Mouse (Mus musculus) CH12.LX (cell line): Measurements from ENCODE around the gene Prkar2a. TPM values are rescaled to one million over a fixed set of nuclear protein-coding genes. Genes with fewer than 3 reads are reported as not detected.

Experiments used
- DNase-seq: peaks from one replicate; pipeline ENCODE4 v3.0.0-alpha.2; 2013; ENCODE audit errors: extremely low read depth
- H3K27ac ChIP-seq: 2 replicates; pipeline ENCODE4 v1.5.1; 2012; ENCODE audit warnings: low read depth, mild to moderate bottlenecking, control low read depth, moderate library complexity; ENCODE audit not compliant: insufficient read depth
- H3K27me3 ChIP-seq: replicated peaks from 2 replicates; pipeline ENCODE3; 2012; ENCODE audit warnings: inconsistent platforms
- H3K36me3 ChIP-seq, 2 experiments: replicated peaks in 1 of 2; 2 replicates each; pipeline versions ENCODE3 to v1.6.1; 2012; ENCODE audit warnings: inconsistent platforms in 1 of 2, low read length in 1 of 2, mild to moderate bottlenecking in 1 of 2, mixed read lengths in 1 of 2, moderate library complexity in 1 of 2; ENCODE audit not compliant: control insufficient read depth in 1 of 2, insufficient read depth in 1 of 2
- H3K4me1 ChIP-seq, 2 experiments: 2 replicates each; pipeline ENCODE4 v1.6.1; 2012; ENCODE audit warnings: inconsistent platforms in 1 of 2, moderate library complexity in 1 of 2; ENCODE audit not compliant: insufficient read depth in 2 of 2, control insufficient read depth in 1 of 2
- H3K4me2 ChIP-seq: 2 replicates; pipeline ENCODE4 v1.6.1; 2012; ENCODE audit warnings: low read depth, mild to moderate bottlenecking, control low read depth; ENCODE audit not compliant: poor library complexity, insufficient read depth, severe bottlenecking
- H3K4me3 ChIP-seq, 3 experiments: fragments of 150-350 bp in 1 of 3; sonication (generic) in 1 of 3; replicated peaks in 1 of 3; 2 replicates each; pipeline versions ENCODE3 to v1.5.1; 2011 to 2012; ENCODE audit warnings: low read depth in 2 of 3, low read length in 2 of 3, mild to moderate bottlenecking in 2 of 3, moderate library complexity in 2 of 3, control low read depth in 1 of 3, improper control_type of control experiment in 1 of 3, inconsistent platforms in 1 of 3, mixed read lengths in 1 of 3; ENCODE audit not compliant: poor library complexity in 1 of 3
- H3K79me2 ChIP-seq: replicated peaks from 2 replicates; pipeline ENCODE4 v1.6.1; 2012; ENCODE audit warnings: mild to moderate bottlenecking, moderate library complexity; ENCODE audit not compliant: control insufficient read depth, poor library complexity, insufficient read depth, severe bottlenecking; ENCODE audit errors: extremely low read depth
- H3K9ac ChIP-seq: 2 replicates; pipeline ENCODE4 v1.6.1; 2012; ENCODE audit warnings: low read depth, mild to moderate bottlenecking, control low read depth, moderate library complexity; ENCODE audit not compliant: insufficient read depth
- H3K9me3 ChIP-seq: replicated peaks from 2 replicates; pipeline ENCODE3; 2012; ENCODE audit warnings: low read length, inconsistent platforms, mixed read lengths
- BHLHE40 ChIP-seq: IDR thresholded peaks from 2 replicates; pipeline ENCODE4 v1.6.1; 2011; ENCODE audit warnings: mild to moderate bottlenecking, low read depth, low read length, improper control_type of control experiment
- CHD1 ChIP-seq: IDR thresholded peaks from 2 replicates; pipeline ENCODE4 v1.6.1; 2012; ENCODE audit warnings: low read depth, low read length, improper control_type of control experiment, inconsistent platforms
- CHD2 ChIP-seq: IDR thresholded peaks from 2 replicates; pipeline ENCODE4 v1.6.1; 2011; ENCODE audit warnings: low read length, improper control_type of control experiment
- CTCF ChIP-seq, 2 experiments: IDR thresholded peaks in 1 of 2; conservative IDR thresholded peaks in 1 of 2; 2 replicates each; pipeline ENCODE4 v1.5.1; 2011 to 2012; ENCODE audit warnings: low read depth in 2 of 2, low read length in 2 of 2, improper control_type of control experiment in 1 of 2, inconsistent platforms in 1 of 2, mild to moderate bottlenecking in 1 of 2, moderate library complexity in 1 of 2
- E2F4 ChIP-seq: IDR thresholded peaks from 2 replicates; pipeline ENCODE4 v1.6.1; 2011; ENCODE audit warnings: low read depth, low read length, improper control_type of control experiment; ENCODE audit not compliant: insufficient replicate concordance
- ELF1 ChIP-seq: IDR thresholded peaks from 2 replicates; pipeline ENCODE4 v1.6.1; 2014; ENCODE audit warnings: low read depth, mild to moderate bottlenecking, inconsistent platforms, low read length, improper control_type of control experiment
- EP300 ChIP-seq: IDR thresholded peaks from 2 replicates; pipeline ENCODE4 v1.6.1; 2011; ENCODE audit warnings: low read length, improper control_type of control experiment
- ETS1 ChIP-seq: conservative IDR thresholded peaks from 2 replicates; pipeline ENCODE4 v1.6.1; 2012; ENCODE audit warnings: low read depth, mild to moderate bottlenecking, inconsistent platforms, low read length, improper control_type of control experiment, moderate library complexity
- GABPA ChIP-seq: IDR thresholded peaks from 2 replicates; pipeline ENCODE4 v1.6.1; 2012; ENCODE audit warnings: low read depth, low read length, improper control_type of control experiment, inconsistent platforms; ENCODE audit not compliant: insufficient replicate concordance
- HCFC1 ChIP-seq: IDR thresholded peaks from 2 replicates; pipeline ENCODE4 v1.6.1; 2012; ENCODE audit warnings: low read depth, mild to moderate bottlenecking, inconsistent platforms, low read length, improper control_type of control experiment
- IRF4 ChIP-seq: IDR thresholded peaks from 2 replicates; pipeline ENCODE4 v1.6.1; 2014; ENCODE audit warnings: low read depth, mild to moderate bottlenecking, inconsistent platforms, low read length, improper control_type of control experiment
- JUN ChIP-seq: IDR thresholded peaks from 2 replicates; pipeline ENCODE4 v1.6.1; 2011; ENCODE audit warnings: low read depth, mild to moderate bottlenecking, low read length, improper control_type of control experiment, moderate library complexity; ENCODE audit not compliant: insufficient read depth
- JUND ChIP-seq: conservative IDR thresholded peaks from 2 replicates; pipeline ENCODE4 v1.6.1; 2011; ENCODE audit warnings: low read depth, low read length, improper control_type of control experiment
- KAT2A ChIP-seq: IDR thresholded peaks from 2 replicates; pipeline ENCODE4 v1.6.1; 2012; ENCODE audit warnings: low read length, improper control_type of control experiment, inconsistent platforms; ENCODE audit not compliant: insufficient replicate concordance
- MAFK ChIP-seq: IDR thresholded peaks from 2 replicates; pipeline ENCODE4 v1.6.1; 2011; ENCODE audit warnings: low read length, improper control_type of control experiment; ENCODE audit not compliant: insufficient replicate concordance
- MAX ChIP-seq: IDR thresholded peaks from 2 replicates; pipeline ENCODE4 v1.6.1; 2011; ENCODE audit warnings: low read length, improper control_type of control experiment
- MAZ ChIP-seq: IDR thresholded peaks from 2 replicates; pipeline ENCODE4 v1.6.1; 2012; ENCODE audit warnings: low read depth, mild to moderate bottlenecking, inconsistent platforms, low read length, improper control_type of control experiment, moderate library complexity
- MEF2A ChIP-seq: IDR thresholded peaks from 2 replicates; pipeline ENCODE4 v1.6.1; 2014; ENCODE audit warnings: low read depth, mild to moderate bottlenecking, inconsistent platforms, low read length, improper control_type of control experiment, borderline replicate concordance
- MXI1 ChIP-seq: IDR thresholded peaks from 2 replicates; pipeline ENCODE4 v1.6.1; 2011; ENCODE audit warnings: mild to moderate bottlenecking, low read depth, low read length, improper control_type of control experiment
- MYC ChIP-seq: IDR thresholded peaks from 2 replicates; pipeline ENCODE4 v1.6.1; 2011; ENCODE audit warnings: low read depth, mild to moderate bottlenecking, improper control_type of control experiment, low read length
- NELFE ChIP-seq: IDR thresholded peaks from 2 replicates; pipeline ENCODE4 v1.6.1; 2011; ENCODE audit warnings: low read depth, low read length, improper control_type of control experiment
- NRF1 ChIP-seq: IDR thresholded peaks from 2 replicates; pipeline ENCODE4 v1.6.1; 2014; ENCODE audit warnings: low read depth, mild to moderate bottlenecking, inconsistent platforms, low read length, improper control_type of control experiment, moderate library complexity
- PAX5 ChIP-seq: IDR thresholded peaks from 2 replicates; pipeline ENCODE4 v1.6.1; 2012; ENCODE audit warnings: low read length, inconsistent platforms, mixed read lengths
- POLR2A ChIP-seq: IDR thresholded peaks from 2 replicates; pipeline ENCODE4 v1.6.1; 2011; ENCODE audit warnings: low read depth, mild to moderate bottlenecking, improper control_type of control experiment, low read length
- POLR2AphosphoS2 ChIP-seq: IDR thresholded peaks from 2 replicates; pipeline ENCODE4 v1.6.1; 2011; ENCODE audit warnings: low read depth, low read length, improper control_type of control experiment
- RAD21 ChIP-seq: IDR thresholded peaks from 2 replicates; pipeline ENCODE4 v1.6.1; 2011; ENCODE audit warnings: low read depth, mild to moderate bottlenecking, low read length, improper control_type of control experiment, moderate library complexity
- RCOR1 ChIP-seq: conservative IDR thresholded peaks from 2 replicates; pipeline ENCODE4 v1.6.1; 2012; ENCODE audit warnings: low read depth, mild to moderate bottlenecking, inconsistent platforms, low read length, improper control_type of control experiment
- SIN3A ChIP-seq: IDR thresholded peaks from 2 replicates; pipeline ENCODE4 v1.6.1; 2012; ENCODE audit warnings: low read length, improper control_type of control experiment, inconsistent platforms
- SMC3 ChIP-seq: IDR thresholded peaks from 2 replicates; pipeline ENCODE4 v1.6.1; 2011; ENCODE audit warnings: low read depth, low read length, improper control_type of control experiment
- TBP ChIP-seq: conservative IDR thresholded peaks from 2 replicates; pipeline ENCODE4 v1.6.1; 2011; ENCODE audit warnings: low read depth, low read length, improper control_type of control experiment
- TCF12 ChIP-seq: IDR thresholded peaks from 2 replicates; pipeline ENCODE4 v1.6.1; 2014; ENCODE audit warnings: low read depth, mild to moderate bottlenecking, inconsistent platforms, low read length, improper control_type of control experiment
- UBTF ChIP-seq: IDR thresholded peaks from 2 replicates; pipeline ENCODE4 v1.6.1; 2012; ENCODE audit warnings: low read depth, mild to moderate bottlenecking, inconsistent platforms, low read length, improper control_type of control experiment, moderate library complexity
- USF1 ChIP-seq: IDR thresholded peaks from 2 replicates; pipeline ENCODE4 v1.6.1; 2014; ENCODE audit warnings: low read depth, mild to moderate bottlenecking, inconsistent platforms, low read length, improper control_type of control experiment
- USF2 ChIP-seq: conservative IDR thresholded peaks from 2 replicates; pipeline ENCODE4 v1.6.1; 2011; ENCODE audit warnings: low read depth, low read length, improper control_type of control experiment
- ZC3H11A ChIP-seq: IDR thresholded peaks from 2 replicates; pipeline ENCODE4 v1.6.1; 2012; ENCODE audit warnings: low read depth, mild to moderate bottlenecking, inconsistent platforms, low read length, improper control_type of control experiment
- ZKSCAN1 ChIP-seq: IDR thresholded peaks from 2 replicates; pipeline ENCODE4 v1.6.1; 2012; ENCODE audit warnings: low read depth, inconsistent platforms, low read length, improper control_type of control experiment, borderline replicate concordance
- ZMIZ1 ChIP-seq: IDR thresholded peaks from 2 replicates; pipeline ENCODE4 v1.6.1; 2012; ENCODE audit warnings: low read depth, mild to moderate bottlenecking, inconsistent platforms, low read length, improper control_type of control experiment
- ZNF384 ChIP-seq: IDR thresholded peaks from 2 replicates; pipeline ENCODE4 v1.6.1; 2012; ENCODE audit warnings: low read depth, low read length, improper control_type of control experiment, inconsistent platforms
- dilution Hi-C: fragments of 300-500 bp; cut with MboI; formaldehyde crosslinking; loops from 2 replicates; pipeline ENCODE4 v1.14.3; 2020; ENCODE audit warnings: low sequenced_read_pairs; ENCODE audit not compliant: extremely low pct_unique_long_range_greater_than_20kb, extremely low pct_ligation_motif_present
- in situ Hi-C: fragments of 300-500 bp; cut with MboI; formaldehyde crosslinking; loops from 3 replicates; pipeline ENCODE4 v1.14.3; 2019; ENCODE audit warnings: low sequenced_read_pairs, low pct_ligation_motif_present, low pct_unique_long_range_greater_than_20kb, mixed read lengths
- polyA plus RNA-seq: library from polyadenylated mRNA; unstranded; fragments of >175 nt; gene quantifications from 2 replicates; pipeline ENCODE4 v1.2.1, GENCODE M21; 2012; ENCODE audit warnings: low read depth; ENCODE audit not compliant: insufficient read length
- total RNA-seq, 2 experiments: library from RNA; depleted of rRNA; stranded (reverse); fragments of 300-350 nt in 1 of 2; fragments of >200 nt in 1 of 2; gene quantifications; 2 replicates each; pipeline ENCODE4 v1.2.3; 2012 to 2014

The Prkar2a gene
- total and polyA plus RNA-seq, 3 experiments, result 13.6 to 44.4 (median 14.9) TPM

DNA sequence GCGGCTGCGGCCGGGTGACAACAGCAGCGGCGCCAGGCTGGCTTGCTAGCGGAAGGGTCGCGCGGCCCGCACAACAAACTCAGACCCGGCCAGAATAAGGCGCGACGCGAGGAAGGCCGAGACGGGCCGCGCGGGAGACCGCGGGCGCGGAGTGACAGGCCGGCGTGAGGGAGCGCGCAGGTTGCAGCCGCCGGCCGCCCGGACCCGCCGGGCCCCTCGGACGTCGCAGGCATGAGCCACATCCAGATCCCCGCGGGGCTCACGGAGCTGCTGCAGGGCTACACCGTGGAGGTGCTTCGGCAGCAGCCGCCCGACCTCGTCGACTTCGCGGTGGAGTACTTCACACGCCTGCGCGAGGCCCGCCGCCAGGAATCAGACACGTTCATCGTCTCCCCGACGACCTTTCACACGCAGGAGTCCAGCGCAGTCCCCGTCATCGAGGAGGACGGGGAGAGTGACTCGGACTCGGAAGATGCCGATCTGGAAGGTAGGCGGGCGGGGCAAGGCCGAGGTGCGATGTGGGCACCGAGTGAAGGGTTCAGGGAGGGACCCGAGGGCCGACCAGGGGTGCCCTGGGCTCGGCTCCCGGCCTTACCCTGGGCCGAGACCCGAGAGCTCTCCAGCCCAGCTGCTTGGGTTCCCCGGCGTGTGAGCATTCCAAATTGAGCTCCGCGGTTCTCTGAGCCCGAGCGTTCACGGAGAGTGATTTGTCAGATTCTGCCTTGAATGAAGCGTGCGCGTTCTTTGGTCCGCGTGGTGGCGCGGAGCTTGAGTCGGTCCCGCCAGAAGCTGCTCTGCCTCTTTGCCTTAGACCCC, 3.3 kb downstream of the Prkar2a start:
- H3K27me3 ChIP-seq, result no peaks in the 10 kb centered on the region
- DNase-seq, result no peak
- no peak for TF ChIP-seq POLR2AphosphoS2
- no peak for TF ChIP-seq IRF4
- peak; percentile 73; the same call in 1 of the 2 replicates for TF ChIP-seq MXI1
- TF ChIP-seq EP300, result no peak
- peak; percentile 7; the same call in 1 of the 2 replicates for TF ChIP-seq NELFE
- no peak for TF ChIP-seq SIN3A
- no peak for TF ChIP-seq CHD2
- TF ChIP-seq MAX, result peak; percentile 60
- peak; percentile 66; the same call in 1 of the 2 replicates for TF ChIP-seq MYC
- TF ChIP-seq TCF12, result no peak
- TF ChIP-seq ZMIZ1, result no peak; the same call in 1 of the 2 replicates
- no peak for TF ChIP-seq CTCF (conservative IDR thresholded peaks at IDR 0.05 in 1 of 2, IDR thresholded peaks at IDR 0.05 in 1 of 2; ENCODE audit: low read depth in 2 of 2, low read length in 2 of 2)
- TF ChIP-seq PAX5, result no peak
- TF ChIP-seq ELF1, result no peak
- TF ChIP-seq RAD21, result no peak
- peak; percentile 30; the same call in 1 of the 2 replicates for TF ChIP-seq POLR2A
- no peak for TF ChIP-seq E2F4
- TF ChIP-seq USF1, result no peak
- TF ChIP-seq RCOR1, result no peak
- no peak for TF ChIP-seq HCFC1
- TF ChIP-seq ZKSCAN1, result no peak
- TF ChIP-seq CHD1, result no peak
- TF ChIP-seq MEF2A, result no peak
- TF ChIP-seq BHLHE40, result no peak
- no peak for TF ChIP-seq KAT2A
- TF ChIP-seq ZNF384, result no peak
- TF ChIP-seq ZC3H11A, result no peak
- no peak for TF ChIP-seq MAZ
- TF ChIP-seq GABPA, result no peak
- no peak for TF ChIP-seq JUND
- peak; percentile 87 for TF ChIP-seq UBTF
- TF ChIP-seq SMC3, result no peak
- peak; percentile 78 for TF ChIP-seq NRF1
- no peak for TF ChIP-seq ETS1
- no peak for TF ChIP-seq MAFK
- no peak for TF ChIP-seq JUN
- no peak for TF ChIP-seq USF2
- TF ChIP-seq TBP, result no peak
- TF ChIP-seq, all 38 proteins: peak for 7
- Histone ChIP-seq H3K4me3 (peak overlapping the region; percentile 50 to 90 (median 79)), H3K4me1 (peaks cover 0 to 33% of the 10 kb centered on the region in 2 experiments; a peak in 2 of 4 replicates), H3K79me2 (peaks cover 29% of the 10 kb centered on the region), H3K36me3 (peaks cover 0 to 9% of the 10 kb centered on the region in 2 experiments), H3K9me3 (no peaks in the 10 kb centered on the region), H3K4me2 (peak overlapping the region; percentile 88), H3K9ac (peak overlapping the region; percentile 85), H3K27ac (peak overlapping the region; percentile 1; the same call in 1 of the 2 replicates)
- in situ Hi-C loops, result no loop called here
- dilution Hi-C loops, result no loop called here
